Mouse (Mus musculus) common myeloid progenitor, adult 5-6 weeks (primary cell): ENCODE measurements around the gene Vmn1r188. TPM values are rescaled to one million over a fixed set of nuclear protein-coding genes. Genes with fewer than 3 reads are reported as not detected.
"Not testable (repeated sequence)": the region's sequence is repeated elsewhere in the genome, so short reads cannot be mapped to it uniquely, and the experiment has no call there.

Experiments
- ATAC-seq: replicated peaks from 2 replicates; pipeline ENCODE4 v1.8.0; 2016; ENCODE audit warnings: low read depth, mild to moderate bottlenecking, moderate TSS enrichment, inconsistent platforms; ENCODE audit not compliant: poor library complexity, severe bottlenecking
- total RNA-seq: library from RNA; stranded (forward); fragments of 200-1000, 187-1606 nt; gene quantifications from 2 replicates; pipeline ENCODE4 v1.2.3, GENCODE M21; 2017

Gene Vmn1r188
- total RNA-seq, 1 experiment from 2014 or later = not detected

- no peak for ATAC-seq
These were observed 35.2 kb upstream of the Vmn1r188 start for GRCm38 (mm10) chr13:22049041-22049440.

GRCm38 (mm10) chr13:22049737-22050440, 34.4 kb upstream of the Vmn1r188 start:
- peak; percentile 36 for ATAC-seq

- peak; percentile 95 for ATAC-seq
These were observed 33.4 kb upstream of the Vmn1r188 start for GRCm38 (mm10) chr13:22050591-22051522.

- no peak for ATAC-seq
These were observed 32.7 kb upstream of the Vmn1r188 start for GRCm38 (mm10) chr13:22051523-22051859.

- ATAC-seq = no peak
These were observed 30.5 kb upstream of the Vmn1r188 start for GRCm38 (mm10) chr13:22053754-22054153.

- ATAC-seq = peak; percentile 52; the same call in 1 of the 2 replicates
These were observed 22.8 kb upstream of the Vmn1r188 start for GRCm38 (mm10) chr13:22061422-22061821.

- no peak for ATAC-seq
These were observed 20.8 kb upstream of the Vmn1r188 start for GRCm38 (mm10) chr13:22063468-22063867.

- ATAC-seq = not testable (repeated sequence)
These were observed 21.5 kb downstream of the Vmn1r188 start, which contains the start of gene Vmn1r189 for GRCm38 (mm10) chr13:22105724-22106123. Gene Vmn1r189 (minus strand): TSS chr13:22105824.

- not testable (repeated sequence) for ATAC-seq
These were observed 52.5 kb downstream of the Vmn1r188 start for GRCm38 (mm10) chr13:22136495-22137293.

Other genes starting within 250 kb of the Vmn1r188 start
- 13.1 and 13.9 TPM in 2 replicates for gene Zfp184, start 139.3 kb upstream of the Vmn1r188 start, total RNA-seq
- not detected in 2 replicates for gene Pom121l2, start 103.2 kb upstream of the Vmn1r188 start, total RNA-seq
- 0.73 and 5.5 TPM in 2 replicates for gene Prss16, start 74.7 kb upstream of the Vmn1r188 start, total RNA-seq
- gene Hist1h2ah, start 48.9 kb upstream of the Vmn1r188 start, total RNA-seq = 208 and 989 TPM in 2 replicates
- gene Hist1h2bk, start 48.6 kb upstream of the Vmn1r188 start, total RNA-seq = 1,449 and 1,731 TPM in 2 replicates
- 106 and 144 TPM in 2 replicates for gene Hist1h4i, start 43.1 kb upstream of the Vmn1r188 start, total RNA-seq
- 689 and 693 TPM in 2 replicates for gene Hist1h2ag, start 41.5 kb upstream of the Vmn1r188 start, total RNA-seq
- 591 and 710 TPM in 2 replicates for gene Hist1h2bj, start 41.2 kb upstream of the Vmn1r188 start, total RNA-seq
- not detected in 2 replicates for gene Vmn1r189, start 21.4 kb downstream of the Vmn1r188 start, total RNA-seq
- not detected in 2 replicates for gene Vmn1r191, start 99.5 kb downstream of the Vmn1r188 start, total RNA-seq
- gene Vmn1r192, start 106.7 kb downstream of the Vmn1r188 start, total RNA-seq = not detected in 2 replicates
- gene Vmn1r193, start 138.7 kb downstream of the Vmn1r188 start, total RNA-seq = not detected in 2 replicates
- gene Vmn1r194, start 159.8 kb downstream of the Vmn1r188 start, total RNA-seq = not detected in 2 replicates
- not detected in 2 replicates for gene Vmn1r195, start 186.1 kb downstream of the Vmn1r188 start, total RNA-seq
- gene Vmn1r196, start 205.5 kb downstream of the Vmn1r188 start, total RNA-seq = not detected in 2 replicates
- gene Vmn1r197, start 240.1 kb downstream of the Vmn1r188 start, total RNA-seq = not detected in 2 replicates